Mouse (Mus musculus) megakaryocyte, adult 5-6 weeks (primary cell): ENCODE measurements around the gene Qprt. TPM values are rescaled to one million over a fixed set of nuclear protein-coding genes. Genes with fewer than 3 reads are reported as not detected.
A peak's percentile ranks its signal among the peaks of the same experiment; 100 is the strongest.
"Not testable (repeated sequence)": the region's sequence is repeated elsewhere in the genome, so short reads cannot be mapped to it uniquely, and the experiment has no call there.

Source experiments
- ATAC-seq: 2 replicates; pipeline ENCODE4 v1.8.0; 2016; ENCODE audit warnings: mild to moderate bottlenecking, inconsistent platforms; ENCODE audit not compliant: poor library complexity, severe bottlenecking
- total RNA-seq, 2 experiments: library from RNA; stranded (forward) in 1 of 2; stranded (reverse) in 1 of 2; fragments of 153-499, 151-499 nt in 1 of 2; fragments of 221-1000, 200-1000 nt in 1 of 2; gene quantifications; 2 replicates each; pipeline versions ENCODE4 v1.2.3 to v1.2.4; 2015 to 2017

The Qprt gene
- total RNA-seq, 2 experiments from 2014 or later = 1.1 to 3.3 TPM

DNA sequence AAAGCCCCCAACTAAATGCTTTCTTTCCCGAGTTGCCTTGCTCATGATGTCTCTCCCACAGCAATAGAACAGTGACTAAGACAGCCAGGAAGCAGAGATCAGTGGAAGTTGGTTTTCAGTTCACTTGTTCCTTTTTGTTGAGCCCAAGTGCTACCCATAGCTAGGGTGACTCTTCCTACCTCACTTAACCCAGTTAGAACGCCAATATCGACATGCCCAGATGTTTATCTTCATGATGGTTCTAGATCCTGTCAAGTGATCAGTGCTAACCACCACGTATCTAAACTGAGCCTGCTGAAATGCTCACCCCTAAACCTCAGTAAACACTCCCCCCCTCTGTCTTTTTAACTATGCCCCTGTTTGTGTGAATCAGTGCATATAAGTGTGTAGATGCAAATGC, 22.5 kb downstream of the Qprt start:
- no peak for ATAC-seq

DNA sequence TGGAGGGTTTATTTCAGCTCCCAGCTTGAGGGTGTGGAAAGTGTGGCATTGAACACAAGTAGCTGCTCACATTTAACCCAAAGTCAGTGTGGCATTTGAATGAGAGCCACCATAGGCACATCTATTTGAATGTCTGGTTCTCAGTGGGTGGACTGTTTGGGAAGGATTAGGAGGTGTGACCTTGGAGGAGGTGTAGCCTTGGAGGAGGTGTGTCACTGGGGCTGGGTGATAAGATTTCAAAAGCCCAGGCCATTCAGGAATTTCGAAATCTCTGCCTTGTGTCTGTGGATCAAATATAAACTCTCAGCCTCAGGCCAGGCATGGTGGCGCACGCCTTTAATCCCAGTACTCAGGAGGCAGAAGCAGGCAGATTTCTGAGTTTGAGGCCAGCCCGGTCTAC, 23.1 kb downstream of the Qprt start:
- no peak for ATAC-seq

DNA sequence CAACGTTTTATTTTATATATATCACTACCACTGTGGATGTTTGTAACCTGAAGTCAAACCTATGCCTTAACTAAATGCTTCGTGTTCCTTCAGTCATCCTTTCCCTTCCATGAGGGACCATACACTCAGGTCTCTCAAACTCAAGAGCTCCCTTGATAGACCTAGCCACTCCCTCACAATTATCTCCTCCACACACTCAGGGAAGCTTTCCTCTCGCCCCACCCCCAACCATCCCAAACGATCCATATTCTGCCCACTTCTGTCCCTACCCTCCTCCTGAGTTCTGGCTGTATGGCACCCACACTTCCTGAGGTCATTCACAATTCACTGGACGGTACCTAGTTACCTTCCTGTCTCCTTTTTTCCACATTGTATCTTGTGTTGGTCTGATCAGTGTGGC, 23.5 kb downstream of the Qprt start:
- ATAC-seq = no peak

DNA sequence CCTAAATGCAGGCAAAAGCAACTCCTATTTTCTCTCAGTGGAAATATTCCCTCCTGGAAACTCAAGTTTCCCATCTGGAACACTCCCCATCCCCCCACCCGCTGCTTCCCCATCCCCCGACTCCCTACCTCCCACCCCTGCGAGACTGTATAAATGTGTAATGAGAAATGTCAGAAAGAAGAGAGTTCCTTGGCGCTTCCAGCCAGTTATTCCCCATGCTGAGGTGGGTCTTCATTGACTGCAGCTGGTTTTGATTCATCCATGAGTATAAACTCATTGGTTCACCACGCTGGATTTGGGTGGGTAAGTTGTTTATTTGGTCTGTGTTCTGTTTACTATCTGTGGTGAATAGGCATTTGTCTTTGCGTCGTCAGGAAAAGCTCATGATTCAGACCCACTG, 25.6 kb downstream of the Qprt start:
- ATAC-seq = no peak

DNA sequence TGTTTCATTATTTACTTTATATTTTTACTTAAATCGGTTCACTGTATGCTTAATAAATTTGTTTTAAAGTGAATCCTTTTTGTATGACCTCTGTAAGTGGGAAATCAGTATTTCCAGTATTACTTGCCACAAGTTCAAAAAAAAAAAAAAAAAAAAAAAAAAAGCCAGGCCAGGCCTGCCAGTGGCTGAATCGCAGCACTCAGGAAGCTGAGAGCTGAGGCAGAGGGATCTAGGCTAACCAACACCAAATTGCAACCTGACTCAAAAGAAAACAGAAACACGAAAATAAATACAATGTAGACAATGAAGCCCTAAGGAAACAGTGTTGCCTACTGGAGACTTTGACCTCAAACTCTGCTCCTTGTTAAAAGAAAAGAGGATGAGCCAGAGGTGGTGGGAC, 28.1 kb downstream of the Qprt start:
- ATAC-seq = no peak

DNA sequence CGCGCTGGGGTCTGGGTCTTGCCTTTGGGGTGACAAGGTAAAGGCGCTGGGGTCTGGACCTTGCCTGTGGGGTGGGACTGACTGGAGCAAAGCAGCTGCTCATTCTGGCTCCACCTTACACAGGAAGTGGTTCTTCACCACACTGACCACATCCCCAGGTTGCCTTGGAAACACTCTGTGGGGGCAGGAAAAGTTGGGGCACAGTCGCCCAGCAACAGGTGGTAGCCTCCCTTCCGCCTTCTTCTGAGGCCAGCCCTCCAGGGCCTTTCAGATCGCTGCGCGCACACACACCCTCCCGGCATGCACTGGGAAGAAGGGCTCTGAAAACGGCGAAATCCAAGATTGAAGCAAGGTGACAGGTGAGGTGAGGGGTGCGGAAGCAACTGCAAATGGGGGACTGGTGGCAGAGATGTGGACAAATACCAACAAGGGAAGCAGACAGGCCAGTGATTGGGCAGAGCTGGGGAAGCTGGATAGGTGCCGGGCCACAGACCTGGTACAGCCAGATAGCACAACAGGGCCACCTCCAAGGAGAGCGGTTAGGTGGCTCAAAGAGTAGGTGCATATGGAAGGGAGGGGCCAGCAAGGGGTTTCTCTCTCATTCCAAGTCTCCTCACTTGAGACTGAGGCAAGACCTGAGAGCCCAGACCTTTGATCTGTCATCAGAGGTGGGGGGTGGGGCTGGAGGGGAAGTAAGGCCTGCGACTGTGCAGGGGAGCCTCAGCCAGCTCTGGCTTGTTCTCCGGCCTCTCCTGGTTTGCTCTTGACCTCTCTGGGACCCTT, 30.7 kb downstream of the Qprt start, which contains the start of gene AI467606:
AI467606 (plus strand) TSS at position 246 of the 783 bp plus-strand sequence.
- peak; percentile 92 for ATAC-seq

DNA sequence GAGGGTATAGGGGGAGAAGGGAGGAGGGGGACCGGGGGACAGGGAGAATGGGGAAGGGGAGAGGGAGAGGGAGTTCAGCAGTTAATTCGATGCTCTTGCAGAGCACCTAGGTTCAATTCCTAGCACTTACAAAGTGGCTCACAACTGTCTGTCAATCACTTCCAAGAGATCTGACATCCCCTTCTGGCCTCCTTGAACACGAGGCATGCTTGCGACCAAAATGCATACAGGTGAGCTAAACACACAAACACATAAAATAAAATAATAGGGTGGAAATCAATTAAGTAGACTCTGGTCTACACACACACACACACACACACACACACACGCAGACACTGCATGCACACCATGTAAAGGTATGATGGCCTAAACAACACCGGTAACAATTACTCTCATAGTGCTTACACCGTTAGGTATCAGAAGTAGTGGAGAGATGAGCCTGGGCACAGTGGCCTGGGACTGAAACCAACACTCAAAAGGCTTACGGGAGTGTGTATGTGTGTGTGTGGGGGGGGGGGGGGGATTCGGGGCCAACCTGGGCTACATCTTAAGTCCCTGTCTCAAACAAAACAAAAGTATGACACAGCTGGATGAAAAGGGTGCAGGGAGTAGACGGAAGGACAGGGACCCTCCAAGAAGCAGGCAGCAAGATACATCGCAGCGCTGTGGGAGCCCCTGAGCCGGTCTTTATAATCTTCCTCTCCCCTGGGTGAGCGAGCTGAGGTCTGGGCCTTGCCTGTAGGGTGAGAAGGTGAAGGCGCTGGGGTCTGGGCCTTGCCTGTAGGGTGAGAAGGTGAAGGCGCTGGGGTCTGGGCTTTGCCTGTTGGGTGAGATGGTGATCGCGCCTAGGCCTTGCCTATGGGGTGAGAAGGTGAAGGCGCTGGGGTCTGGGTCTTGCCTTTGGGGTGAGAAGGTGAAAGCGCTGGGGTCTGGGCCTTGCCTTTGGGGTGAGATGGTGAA, 31.6 kb downstream of the Qprt start:
- no peak for ATAC-seq

DNA sequence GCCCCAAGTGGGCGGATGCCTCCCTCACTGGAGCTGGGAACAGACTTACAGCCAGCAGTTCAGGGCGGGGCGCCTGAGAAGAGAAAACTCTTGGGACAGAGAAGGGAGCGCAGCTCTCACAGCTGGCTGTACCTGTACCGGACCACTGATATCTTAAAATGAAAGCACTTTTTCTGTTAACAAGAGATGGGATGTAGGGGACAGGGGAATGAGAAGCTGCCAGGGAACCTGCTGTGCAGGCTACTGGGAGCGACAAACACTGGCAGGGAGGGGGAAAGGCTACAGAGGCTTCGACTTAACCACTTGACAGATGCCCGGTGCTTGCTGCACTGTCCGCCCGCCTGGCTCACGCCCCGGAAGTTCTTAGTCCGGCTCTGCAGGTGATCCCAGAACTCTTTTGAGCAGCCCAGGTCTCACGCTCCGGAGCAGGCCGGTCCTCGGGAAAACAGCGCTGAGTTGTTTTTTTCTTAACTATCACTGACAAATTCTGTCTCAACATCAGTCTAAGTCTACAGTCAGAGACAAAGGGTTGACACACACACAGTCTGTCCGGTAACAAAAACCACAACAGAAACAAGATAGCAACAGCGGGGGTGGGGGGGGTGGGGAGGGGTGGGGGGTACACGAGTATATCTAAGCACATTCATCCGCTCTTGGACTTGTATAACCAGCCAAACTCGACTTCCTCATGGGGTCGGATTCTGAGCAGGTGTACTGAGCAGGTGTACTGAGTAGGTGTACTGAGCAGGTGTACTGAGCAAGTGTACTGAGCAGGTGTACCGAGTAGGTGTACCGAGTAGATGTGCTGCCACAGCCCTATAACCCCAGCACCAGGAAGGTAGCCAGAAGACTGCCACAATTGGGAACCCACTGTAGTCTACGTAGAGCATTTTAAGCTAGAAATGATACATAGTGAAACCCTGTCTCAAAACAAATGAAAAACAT, 32.9 kb downstream of the Qprt start:
- no peak for ATAC-seq

DNA sequence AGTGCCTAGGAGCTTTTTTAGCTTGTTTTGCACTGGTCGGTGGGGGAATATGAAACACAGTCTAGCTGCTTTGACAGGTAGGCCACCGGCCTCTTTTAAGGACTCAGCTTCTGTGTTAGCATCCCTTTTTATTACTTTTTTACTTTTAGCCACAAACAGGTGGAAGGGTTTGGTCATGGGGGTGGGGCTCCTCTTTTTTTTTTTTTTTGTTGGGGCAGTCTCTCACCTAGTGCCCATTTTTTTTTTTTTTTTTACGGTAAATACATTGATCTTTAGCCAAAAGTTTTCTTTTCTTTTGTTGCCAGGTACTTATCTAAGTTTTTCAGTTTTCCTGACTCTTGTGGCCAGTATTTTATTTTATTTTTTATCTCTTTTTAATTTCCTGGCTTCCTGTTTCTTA, 33.9 kb downstream of the Qprt start:
- no peak for ATAC-seq

DNA sequence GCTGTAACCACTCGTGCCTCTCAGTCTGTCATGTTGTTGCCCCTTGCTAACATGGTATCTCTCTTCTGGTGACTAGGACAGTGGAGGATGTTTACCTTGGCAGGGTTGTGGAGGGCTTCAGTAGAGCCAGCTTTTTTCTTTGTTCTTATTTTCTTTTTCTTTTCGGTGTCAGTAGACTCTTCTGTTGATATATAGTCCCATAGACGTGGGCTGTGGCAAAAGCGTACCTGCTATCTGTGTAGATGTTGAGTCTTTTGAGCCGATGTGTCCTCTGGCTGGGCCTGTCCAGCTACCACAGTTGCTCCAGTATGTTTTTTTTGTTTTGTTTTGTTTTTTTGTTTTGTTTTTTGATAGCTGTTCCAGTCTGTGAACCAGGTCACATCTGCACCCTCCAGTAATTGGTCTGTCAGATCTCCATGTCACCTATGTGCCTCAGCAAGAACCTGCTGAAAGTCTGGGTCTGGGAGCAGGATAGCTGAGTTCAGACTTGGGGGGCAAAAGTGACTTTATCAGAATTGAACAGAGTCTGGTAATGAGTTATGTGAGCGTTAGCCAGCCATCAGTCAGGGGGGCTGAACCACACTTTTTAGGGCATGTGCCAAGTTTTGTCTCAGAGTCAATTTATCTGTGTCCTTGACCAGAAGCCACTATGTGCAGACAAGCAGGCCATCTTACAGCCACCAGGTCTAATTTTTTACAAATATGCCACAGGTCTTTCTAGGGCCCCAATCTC, 34.6 kb downstream of the Qprt start, which contains the start of gene Zg16:
Zg16 (minus strand) TSS at position 51 of the 733 bp plus-strand sequence.
- not testable (repeated sequence) for ATAC-seq

DNA sequence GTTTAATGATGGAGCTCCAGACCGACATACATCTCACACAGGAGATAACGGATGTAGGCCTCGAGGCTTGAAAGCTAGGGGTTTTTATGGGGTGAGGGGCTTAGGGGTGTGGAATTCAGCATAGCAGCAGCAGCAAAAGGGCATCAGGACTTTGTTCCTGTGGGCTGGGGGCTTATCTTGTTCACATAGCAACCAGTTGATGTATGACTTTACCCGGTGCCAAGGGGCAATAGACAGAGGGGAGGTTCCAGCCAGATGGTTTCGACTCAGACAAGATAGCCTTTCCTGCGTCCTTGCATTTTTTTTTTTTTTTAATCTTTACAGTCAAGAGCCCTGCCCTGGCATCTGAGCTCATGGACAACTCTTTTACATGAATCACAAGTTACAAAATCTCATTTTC, 36.3 kb downstream of the Qprt start:
- not testable (repeated sequence) for ATAC-seq

DNA sequence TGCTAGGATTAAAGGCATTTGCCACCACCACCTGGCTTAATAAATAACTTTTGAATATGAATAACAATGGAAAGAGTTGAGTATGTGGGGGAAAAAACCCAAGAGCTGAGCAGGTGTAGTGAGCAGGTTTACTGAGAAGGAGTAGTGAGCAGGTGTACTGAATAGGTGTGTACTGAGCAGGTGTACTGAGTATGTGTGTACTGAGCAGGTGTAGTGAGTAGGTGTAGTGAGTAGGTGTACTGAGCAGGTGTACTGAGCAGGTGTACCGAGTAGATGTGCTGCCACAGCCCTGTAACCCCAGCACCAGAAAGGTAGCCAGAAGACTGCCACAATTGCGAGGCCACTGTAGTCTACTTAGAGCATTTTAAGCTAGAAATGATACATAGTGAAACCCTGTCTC, 37.2 kb downstream of the Qprt start:
- ATAC-seq = no peak

DNA sequence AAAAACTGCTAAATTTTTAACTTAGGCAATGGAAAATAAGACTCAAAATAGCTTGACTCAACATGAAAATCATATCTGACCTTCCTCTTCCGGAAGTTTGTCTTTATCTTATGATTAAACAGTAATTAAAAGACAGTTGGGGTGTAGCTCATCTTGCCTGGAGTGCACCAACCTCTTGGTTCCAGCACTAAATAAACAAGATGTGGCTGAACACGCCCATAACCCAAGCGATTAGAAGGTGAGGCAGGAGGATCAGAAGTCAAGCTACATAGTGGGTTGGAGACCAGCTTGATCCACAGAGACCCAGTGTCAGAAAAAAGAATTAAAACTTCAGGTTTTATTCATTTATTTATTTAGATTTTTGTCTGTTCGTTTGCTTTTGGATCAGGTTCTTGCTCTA, 38.3 kb downstream of the Qprt start:
- ATAC-seq = no peak

DNA sequence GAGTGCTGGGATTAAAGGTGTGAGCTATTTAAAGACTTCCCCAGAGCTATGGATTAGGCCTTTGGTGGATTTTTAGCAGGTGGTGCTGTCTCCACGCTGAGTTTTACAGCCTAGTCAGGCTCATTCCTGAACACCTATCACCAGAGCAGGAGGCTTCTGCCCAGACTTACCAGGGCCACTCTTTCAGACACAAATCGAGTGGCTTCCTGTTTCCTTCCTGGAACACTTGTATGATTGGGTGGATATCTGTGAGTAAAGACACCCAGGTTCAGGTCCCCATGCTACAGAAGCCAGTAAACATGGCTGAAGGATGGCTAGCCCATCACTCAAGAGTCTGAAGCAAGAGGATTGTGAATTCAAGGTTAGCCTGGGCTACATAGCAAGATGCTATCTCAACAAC, 39.0 kb downstream of the Qprt start:
- ATAC-seq = no peak

DNA sequence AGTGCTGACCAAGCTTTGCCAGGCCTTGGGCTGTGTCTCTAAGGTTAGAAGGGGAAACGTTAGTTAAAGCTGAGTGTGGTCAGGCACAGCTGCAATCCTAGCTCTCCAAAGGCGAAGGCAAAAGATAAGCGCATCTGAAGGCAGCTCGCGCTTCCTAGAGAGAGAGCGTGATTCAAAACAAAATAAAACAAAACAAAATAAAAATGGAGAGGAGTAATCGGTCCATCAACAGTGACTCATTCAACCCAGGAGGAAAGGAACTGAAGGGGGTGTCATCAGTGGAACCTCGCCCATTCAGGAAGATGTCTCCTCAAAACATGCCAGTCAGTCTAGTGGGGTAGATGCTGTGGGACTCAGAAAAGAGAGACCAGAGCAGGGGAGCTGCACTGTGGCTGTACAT, 39.8 kb downstream of the Qprt start:
- ATAC-seq = no peak

DNA sequence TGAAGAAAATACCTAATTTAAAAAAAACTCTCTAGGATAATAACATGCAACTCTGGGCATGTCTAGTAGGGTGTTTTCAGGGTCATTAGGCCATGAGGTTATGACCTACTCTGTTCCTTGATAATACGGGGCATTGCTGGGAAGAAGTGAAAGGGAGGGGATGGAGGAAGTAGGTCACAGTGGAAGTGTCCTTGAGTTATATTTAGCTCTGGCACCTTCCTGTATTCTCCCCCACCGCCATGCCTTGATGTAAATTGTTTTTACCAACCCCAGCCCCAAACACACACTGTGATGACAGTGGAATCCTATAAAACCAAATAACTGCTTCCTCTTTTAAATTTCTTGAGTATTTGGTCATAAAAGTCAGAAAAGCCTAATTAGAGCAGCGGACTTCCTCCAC, 42.0 kb downstream of the Qprt start:
- peak; percentile 88 for ATAC-seq

DNA sequence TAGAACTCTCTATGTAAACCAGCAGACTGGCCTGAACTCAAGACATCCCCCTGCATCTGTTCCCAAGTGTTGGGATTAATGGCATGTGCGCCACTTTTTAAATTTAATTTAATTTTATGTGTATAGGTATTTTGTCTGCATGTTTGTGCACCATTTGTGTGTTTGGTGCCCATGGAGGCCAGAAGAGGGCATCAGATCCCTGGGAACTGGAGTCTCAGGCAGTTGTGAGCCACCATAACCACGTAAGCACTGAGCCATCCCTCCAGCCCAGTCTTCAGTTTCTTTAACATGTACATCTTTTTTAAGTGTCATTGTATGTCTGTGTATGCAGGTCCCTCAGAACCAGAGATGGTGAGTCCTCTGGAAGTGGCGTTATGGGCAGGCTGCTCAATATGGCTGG, 44.3 kb downstream of the Qprt start:
- peak; percentile 58 for ATAC-seq

DNA sequence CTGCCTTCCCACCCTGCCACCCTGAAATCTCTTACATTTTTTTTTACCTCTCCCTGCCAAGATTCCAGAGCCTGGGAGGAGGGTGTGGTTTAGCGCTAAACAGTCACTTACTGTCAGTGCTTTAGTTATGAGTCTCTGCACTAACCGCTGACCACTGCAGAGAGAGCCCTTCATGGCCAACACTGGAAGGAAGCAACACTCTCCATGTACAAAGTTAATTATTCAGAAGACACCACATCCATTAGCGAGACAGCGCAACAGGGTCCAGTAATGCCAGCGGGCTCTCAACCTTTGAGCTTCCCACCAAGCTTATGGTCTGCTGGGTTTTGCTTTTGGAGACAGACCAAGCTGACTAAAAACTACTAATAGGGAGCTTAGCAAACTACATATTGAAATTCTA, 45.8 kb downstream of the Qprt start:
- no peak for ATAC-seq

DNA sequence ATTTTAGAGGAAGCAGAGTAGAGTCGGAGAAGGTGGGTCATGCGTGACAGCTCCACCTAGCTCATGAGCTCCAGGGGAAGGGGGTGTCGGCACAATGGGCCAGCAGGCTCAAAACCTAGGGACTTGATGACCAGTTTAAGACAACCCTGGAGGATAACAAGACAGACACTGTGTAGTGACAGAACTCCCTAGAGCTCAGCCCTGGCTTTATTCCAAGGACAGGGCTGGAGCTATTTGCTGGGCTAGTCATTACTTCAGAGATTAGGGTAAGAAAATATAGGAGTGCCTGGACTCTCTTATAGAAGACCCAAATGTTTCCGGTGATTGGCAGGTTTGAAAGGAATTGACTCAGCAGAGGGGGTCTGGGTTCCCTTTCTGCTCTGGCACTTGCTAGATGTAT, 48.8 kb downstream of the Qprt start:
- ATAC-seq = no peak

DNA sequence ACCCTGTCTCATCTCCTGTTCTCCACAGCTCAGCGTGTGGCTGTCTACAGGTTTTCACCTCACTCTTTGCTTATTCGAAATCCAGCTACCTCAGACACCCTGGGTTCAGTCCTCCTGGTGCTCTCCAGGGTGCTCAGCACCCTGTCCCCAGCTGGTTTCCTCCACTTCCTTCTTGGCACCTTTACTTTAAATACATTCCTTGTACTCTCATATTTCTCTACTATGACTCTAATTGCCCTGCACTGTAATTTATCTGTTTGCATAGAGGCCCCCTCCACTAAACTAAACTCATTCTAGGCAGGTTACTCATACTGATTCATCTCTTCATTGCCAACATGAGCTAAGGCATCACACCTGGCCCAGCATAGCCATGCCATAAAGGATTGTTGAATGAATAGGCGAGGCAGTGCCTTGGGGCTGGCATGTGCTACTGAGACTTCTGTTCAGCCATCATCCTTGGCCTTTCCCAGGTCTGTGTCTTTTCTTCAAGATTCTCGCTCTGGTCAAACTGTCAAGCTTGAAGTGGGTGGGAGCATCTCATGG, 51.1 kb downstream of the Qprt start:
- no peak for ATAC-seq
